Mouse (Mus musculus) erythroblast, embryonic 14.5 days (primary cell): ENCODE measurements around the gene Bbs5. TPM values are rescaled to one million over a fixed set of nuclear protein-coding genes. Genes with fewer than 3 reads are reported as not detected.

Experiments used
- H3K27me3 ChIP-seq: 2 replicates; pipeline ENCODE4 v1.6.1; 2012; ENCODE audit warnings: inconsistent platforms; ENCODE audit not compliant: control insufficient read depth
- H3K36me3 ChIP-seq: 2 replicates; pipeline ENCODE4 v1.6.1; 2012; ENCODE audit warnings: mild to moderate bottlenecking, inconsistent platforms; ENCODE audit not compliant: control insufficient read depth
- H3K4me1 ChIP-seq: 2 replicates; pipeline ENCODE4 v1.6.1; 2012; ENCODE audit warnings: inconsistent platforms; ENCODE audit not compliant: control insufficient read depth
- H3K4me3 ChIP-seq: replicated peaks from 2 replicates; pipeline ENCODE3; 2012; ENCODE audit warnings: moderate library complexity, mild to moderate bottlenecking, inconsistent platforms
- H3K9me3 ChIP-seq: 2 replicates; pipeline ENCODE4 v1.6.1; 2012; ENCODE audit warnings: low read length, inconsistent platforms, mixed read lengths; ENCODE audit not compliant: control insufficient read depth
- GATA1 ChIP-seq: IDR thresholded peaks from 2 replicates; pipeline ENCODE4 v1.6.1; 2012; ENCODE audit warnings: low read length, inconsistent platforms, mixed read lengths
- TAL1 ChIP-seq: IDR thresholded peaks from 3 replicates; pipeline ENCODE4 v1.6.1; 2012; ENCODE audit warnings: low read length, inconsistent platforms, mixed read lengths
- polyA plus RNA-seq: library from polyadenylated mRNA; stranded (reverse); fragments of >175 nt; gene quantifications from 2 replicates; pipeline ENCODE4 v1.2.3, GENCODE M21; 2012

Gene Bbs5
- not detected in 2 replicates for polyA plus RNA-seq

GRCm38 (mm10) chr2:69646726-69647490 is at the start of gene Bbs5:
Bbs5 (plus strand) TSS chr2:69647171.
- H3K36me3 ChIP-seq: no peaks in the 10 kb centered on the region
- H3K27me3 ChIP-seq: peaks cover 2% of the 10 kb centered on the region; the same call in 1 of the 2 replicates
- peak within 1 kb of the TSS; percentile 72 for H3K4me3 ChIP-seq
- no peak for TF ChIP-seq GATA1
- no peaks in the 10 kb centered on the region for H3K9me3 ChIP-seq
- peaks cover 15% of the 10 kb centered on the region for H3K4me1 ChIP-seq

DNA sequence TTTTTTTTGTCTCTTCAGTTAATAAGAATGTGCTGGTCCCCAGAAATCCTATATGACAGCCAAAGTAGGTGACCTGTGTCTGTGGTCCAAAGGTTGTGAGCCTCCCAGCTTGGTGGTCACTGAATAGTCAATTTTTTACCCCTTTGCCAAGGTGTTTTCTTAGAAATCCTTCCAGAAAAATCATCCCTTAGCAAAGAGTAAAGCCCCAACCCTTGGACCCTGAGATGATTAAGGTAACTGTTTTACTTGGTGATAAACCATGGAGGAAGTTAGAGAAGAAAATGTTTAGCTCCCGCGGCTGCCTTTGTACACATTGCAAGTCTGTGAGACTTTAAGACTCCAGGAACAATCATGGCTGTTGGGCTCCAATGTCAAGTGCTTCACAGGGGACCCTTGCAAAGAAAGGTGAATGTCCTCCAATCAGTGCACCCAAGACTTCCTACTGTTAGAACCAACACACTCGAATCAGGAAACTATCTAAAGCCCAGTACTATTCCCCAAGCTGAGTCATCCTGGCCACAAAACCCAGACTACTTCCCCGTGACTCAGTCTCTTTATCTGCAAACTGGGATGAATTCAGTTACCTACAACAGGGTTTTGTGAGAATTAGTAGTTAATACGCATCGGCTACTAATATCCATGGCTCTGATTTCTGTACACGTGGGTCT is 43.1 kb upstream of the Bbs5 start:
- TF ChIP-seq TAL1 (no peak), GATA1 (no peak)
- H3K4me1 ChIP-seq: no peaks in the 10 kb centered on the region
- no peak overlapping the region for H3K4me3 ChIP-seq
- H3K36me3 ChIP-seq: no peaks in the 10 kb centered on the region
- no peaks in the 10 kb centered on the region for H3K9me3 ChIP-seq
- no peaks in the 10 kb centered on the region for H3K27me3 ChIP-seq

- H3K4me3 ChIP-seq: no peak overlapping the region
- no peaks in the 10 kb centered on the region for H3K36me3 ChIP-seq
- no peaks in the 10 kb centered on the region for H3K9me3 ChIP-seq
- H3K4me1 ChIP-seq: no peaks in the 10 kb centered on the region
- TF ChIP-seq GATA1: no peak
- no peak for TF ChIP-seq TAL1
- no peaks in the 10 kb centered on the region for H3K27me3 ChIP-seq
Measured at GRCm38 (mm10) chr2:69606621-69607020, 40.4 kb upstream of the Bbs5 start.

DNA sequence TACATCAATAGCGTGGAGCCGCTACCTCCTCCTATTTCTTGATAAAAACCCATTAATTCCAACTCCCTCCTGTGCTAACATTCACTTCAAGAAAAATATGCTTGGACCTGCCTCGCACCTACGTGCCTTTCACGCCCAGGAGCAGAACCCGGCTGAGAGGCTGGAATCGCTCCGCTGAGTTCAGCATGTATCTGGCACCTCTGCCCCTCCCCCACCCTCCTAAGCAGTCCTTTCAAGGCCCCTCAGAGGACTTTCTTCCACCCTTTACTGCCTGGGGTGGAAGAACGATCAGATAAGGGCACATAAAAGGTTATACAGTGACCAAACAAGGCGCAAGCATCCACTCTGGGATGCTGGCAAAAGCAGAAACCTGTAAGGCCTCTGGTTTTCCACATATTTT is 34.7 kb upstream of the Bbs5 start:
- Histone ChIP-seq H3K36me3 (no peaks in the 10 kb centered on the region), H3K27me3 (no peaks in the 10 kb centered on the region), H3K9me3 (no peaks in the 10 kb centered on the region), H3K4me3 (no peak overlapping the region), H3K4me1 (peaks cover 2% of the 10 kb centered on the region)
- no peak for TF ChIP-seq GATA1
- TF ChIP-seq TAL1: no peak

DNA sequence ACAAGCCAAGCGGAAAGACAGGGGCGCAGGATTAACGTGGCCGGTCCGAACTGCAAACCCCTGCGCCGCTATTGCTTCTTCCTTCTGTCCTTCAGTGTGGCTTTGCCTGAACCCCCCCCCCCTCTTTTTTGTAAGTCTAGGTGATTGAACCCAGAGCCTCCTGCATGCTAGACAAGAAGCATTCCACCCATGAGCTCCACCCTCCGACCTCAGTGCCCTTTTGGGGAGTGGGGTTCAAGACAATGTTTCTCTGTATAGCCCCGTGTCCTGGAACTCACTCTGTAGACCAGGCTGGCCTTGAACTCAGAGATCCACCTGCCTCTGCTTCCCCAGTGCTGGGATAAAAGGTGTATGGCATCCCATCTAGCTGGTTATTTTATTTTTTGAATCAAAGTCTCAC is 34.3 kb upstream of the Bbs5 start:
- TF ChIP-seq TAL1 (no peak), GATA1 (no peak)
- no peaks in the 10 kb centered on the region for H3K27me3 ChIP-seq
- H3K9me3 ChIP-seq: no peaks in the 10 kb centered on the region
- H3K4me3 ChIP-seq: no peak overlapping the region
- H3K4me1 ChIP-seq: peaks cover 2% of the 10 kb centered on the region
- H3K36me3 ChIP-seq: no peaks in the 10 kb centered on the region

GRCm38 (mm10) chr2:69613237-69613636 is 33.7 kb upstream of the Bbs5 start:
- H3K36me3 ChIP-seq: no peaks in the 10 kb centered on the region
- no peak overlapping the region for H3K4me3 ChIP-seq
- no peaks in the 10 kb centered on the region for H3K9me3 ChIP-seq
- no peaks in the 10 kb centered on the region for H3K27me3 ChIP-seq
- peaks cover 2% of the 10 kb centered on the region for H3K4me1 ChIP-seq
- no peak for TF ChIP-seq TAL1
- no peak for TF ChIP-seq GATA1

GRCm38 (mm10) chr2:69618336-69618735 is 28.6 kb upstream of the Bbs5 start:
- Histone ChIP-seq H3K4me1 (no peaks in the 10 kb centered on the region), H3K4me3 (no peak overlapping the region), H3K9me3 (no peaks in the 10 kb centered on the region), H3K27me3 (no peaks in the 10 kb centered on the region), H3K36me3 (no peaks in the 10 kb centered on the region)
- TF ChIP-seq TAL1 (no peak), GATA1 (no peak)

DNA sequence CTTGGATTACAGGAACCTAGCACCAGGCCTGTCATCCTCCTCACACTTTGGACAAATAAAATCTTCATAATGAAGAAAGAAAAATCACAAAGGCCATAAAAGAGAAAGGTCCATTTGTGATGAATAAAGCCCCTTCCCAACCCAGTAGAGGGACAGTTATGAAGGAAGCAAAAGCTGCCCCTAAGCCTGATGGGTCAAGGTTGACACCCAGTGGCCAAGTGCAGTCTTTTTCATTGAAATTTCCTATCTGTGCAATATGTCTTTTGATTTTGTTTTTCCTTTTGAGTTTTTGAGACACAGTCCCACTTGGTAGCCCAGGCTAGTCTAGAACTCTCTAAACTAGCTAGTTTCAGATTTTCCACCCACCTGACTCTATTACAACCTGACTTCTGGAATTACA is 27.7 kb upstream of the Bbs5 start:
- no peak for TF ChIP-seq GATA1
- no peak for TF ChIP-seq TAL1
- Histone ChIP-seq H3K9me3 (no peaks in the 10 kb centered on the region), H3K27me3 (no peaks in the 10 kb centered on the region), H3K4me3 (no peak overlapping the region), H3K36me3 (no peaks in the 10 kb centered on the region), H3K4me1 (no peaks in the 10 kb centered on the region)

DNA sequence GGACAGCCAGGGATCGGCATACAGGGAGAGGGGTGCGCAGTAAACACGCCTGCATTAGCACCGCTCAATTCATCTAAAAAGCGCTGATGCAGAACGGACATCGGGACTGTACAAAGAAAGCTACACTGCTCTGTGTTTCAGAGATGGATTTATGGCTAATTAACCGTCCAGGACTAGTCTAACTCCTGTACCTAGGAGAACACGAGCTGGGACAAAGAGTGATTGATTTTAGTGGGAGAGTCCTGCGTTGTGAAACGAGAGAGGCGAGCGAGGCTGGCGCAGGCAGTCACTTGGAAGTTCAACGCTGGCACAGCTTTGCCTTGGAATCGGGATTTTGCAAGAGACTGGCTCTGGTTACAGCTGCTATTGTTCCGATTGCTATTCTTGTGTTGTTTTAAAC is 17.8 kb upstream of the Bbs5 start:
- H3K27me3 ChIP-seq: no peaks in the 10 kb centered on the region
- H3K4me3 ChIP-seq: no peak overlapping the region
- peaks cover 5% of the 10 kb centered on the region; the same call in 1 of the 2 replicates for H3K9me3 ChIP-seq
- TF ChIP-seq TAL1 (no peak), GATA1 (no peak)
- H3K36me3 ChIP-seq: no peaks in the 10 kb centered on the region
- H3K4me1 ChIP-seq: no peaks in the 10 kb centered on the region

DNA sequence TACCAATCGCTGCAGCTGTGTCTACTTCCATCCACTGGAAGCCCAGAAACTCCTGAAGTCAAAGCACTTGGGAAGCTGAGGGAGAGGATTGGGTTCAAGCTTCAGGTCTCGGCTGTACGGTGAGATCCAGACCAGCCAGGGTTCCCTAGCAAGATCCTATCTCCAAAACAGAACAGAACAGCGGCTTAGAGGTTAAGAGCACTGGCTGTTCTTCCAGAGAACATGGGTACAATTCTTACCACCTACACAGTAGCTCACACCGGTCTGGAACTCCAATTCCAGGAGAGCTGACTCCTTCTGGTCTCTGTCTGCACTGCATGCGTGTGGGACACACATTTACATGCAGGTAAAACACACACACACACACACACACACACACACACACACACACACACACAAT is 17.1 kb upstream of the Bbs5 start:
- Histone ChIP-seq H3K4me3 (no peak overlapping the region), H3K27me3 (no peaks in the 10 kb centered on the region), H3K4me1 (no peaks in the 10 kb centered on the region), H3K36me3 (no peaks in the 10 kb centered on the region), H3K9me3 (peaks cover 5% of the 10 kb centered on the region; the same call in 1 of the 2 replicates)
- no peak for TF ChIP-seq GATA1
- no peak for TF ChIP-seq TAL1
